Mouse (Mus musculus): Measurements from ENCODE around the gene Smagp.
A peak's percentile ranks its signal among the peaks of the same experiment; 100 is the strongest.
"Not testable (repeated sequence)": the region's sequence is repeated elsewhere in the genome, so short reads cannot be mapped to it uniquely, and the experiment has no call there.

Gene Smagp

DNA sequence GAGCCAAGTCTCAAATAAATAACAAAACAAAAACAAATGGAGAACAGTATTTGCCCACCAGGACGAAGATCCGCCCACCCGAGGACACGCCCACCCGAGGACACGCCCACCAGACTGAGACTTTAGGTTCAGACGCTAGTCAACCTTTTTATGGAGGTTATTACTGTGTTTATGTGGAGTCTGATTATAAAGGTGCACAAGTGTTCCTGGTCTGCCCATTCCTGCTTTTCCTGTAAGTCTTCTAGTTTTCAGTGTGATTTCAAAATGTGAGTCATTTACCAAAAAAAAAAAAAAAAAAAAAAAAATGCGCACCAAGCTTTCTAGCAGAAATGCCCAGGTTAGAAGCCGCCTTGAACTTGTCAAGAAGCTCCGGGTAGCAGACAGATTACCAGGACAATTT is 9.5 kb downstream of the Smagp start:
- DNase-seq (ENCODE audit: low read depth, low spot score), result peak; percentile 75

DNA sequence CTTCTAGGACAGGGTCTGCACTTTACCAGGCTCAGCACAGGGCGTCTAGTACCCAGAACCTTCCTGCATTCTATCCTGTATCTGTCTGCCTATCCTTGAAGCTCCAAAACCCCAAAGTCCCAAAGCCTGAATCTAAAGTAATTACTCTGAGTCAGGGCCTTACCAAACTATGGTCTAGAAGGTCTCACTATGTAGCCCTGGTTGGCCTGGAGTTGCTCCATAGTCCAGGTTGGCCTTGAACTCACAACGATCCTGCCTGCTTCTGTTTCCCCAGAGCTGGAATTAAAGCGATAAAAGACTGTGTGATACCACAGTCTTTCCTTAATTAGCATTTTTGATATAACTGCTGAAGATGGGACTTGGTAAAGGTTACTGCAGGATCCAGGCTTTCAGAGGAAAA is 12.3 kb downstream of the Smagp start:
- DNase-seq (ENCODE audit: low read depth, low spot score), result no peak

DNA sequence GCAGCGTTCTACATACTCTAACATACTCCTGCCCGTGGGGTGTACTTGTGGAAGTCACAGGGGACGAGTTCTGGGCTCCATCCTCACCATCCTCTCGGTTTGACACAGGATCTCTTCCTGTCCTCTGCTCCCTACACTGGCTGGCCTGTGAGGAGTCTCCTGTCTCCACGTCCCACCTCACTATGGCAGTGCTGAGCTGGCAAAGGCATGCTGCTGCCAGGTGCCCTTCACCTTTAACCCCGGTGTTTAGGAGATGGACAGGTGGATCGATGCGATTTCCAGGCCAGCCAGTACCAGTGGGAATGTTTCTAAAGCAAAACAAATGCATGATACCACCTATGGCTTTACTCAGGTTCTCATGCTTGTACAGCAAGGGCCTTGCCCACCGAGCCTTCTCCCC is 13.0 kb downstream of the Smagp start:
- DNase-seq (ENCODE audit: low read depth, low spot score), result no peak

DNA sequence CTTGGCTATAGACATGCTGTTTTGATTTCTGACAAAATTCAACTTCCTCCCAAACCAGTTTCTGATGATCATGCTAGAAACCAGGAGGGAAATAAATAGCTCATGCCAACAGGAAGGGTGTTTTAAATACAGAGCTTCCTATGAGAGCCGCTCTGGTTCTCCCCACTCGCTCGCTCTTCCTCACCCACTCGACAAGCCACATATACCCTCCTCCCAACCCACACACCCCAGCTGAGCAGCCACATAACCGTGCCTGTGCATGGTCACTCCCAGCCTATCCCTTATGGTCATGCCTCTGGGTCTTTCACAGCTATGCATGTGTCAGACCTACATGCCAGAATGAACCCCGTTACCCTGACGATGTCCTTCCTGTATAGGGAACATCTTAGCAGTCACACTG is 14.6 kb downstream of the Smagp start:
- no peak for DNase-seq (ENCODE audit: low read depth, low spot score)

DNA sequence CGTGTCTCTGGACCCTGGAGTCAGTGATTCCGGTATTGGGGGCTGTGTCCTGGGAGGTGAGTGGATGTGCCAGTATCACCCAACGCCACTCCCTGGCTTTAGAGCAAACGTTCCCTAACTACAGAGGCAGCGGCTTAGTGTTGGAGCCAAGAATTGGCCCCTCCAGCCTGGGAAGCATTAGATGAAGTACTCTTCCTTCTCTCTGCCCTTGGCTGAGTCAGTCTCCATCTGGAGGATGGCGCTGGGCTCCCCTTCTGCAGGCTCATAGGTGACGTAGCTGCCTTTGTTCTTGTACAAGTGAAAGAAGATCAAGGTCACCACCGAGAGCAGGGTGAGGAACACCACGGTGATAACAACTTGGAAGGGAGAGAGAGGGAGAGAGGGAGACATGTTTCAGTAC is 15.1 kb downstream of the Smagp start:
- DNase-seq (ENCODE audit: low read depth, low spot score), result not testable (repeated sequence)

DNA sequence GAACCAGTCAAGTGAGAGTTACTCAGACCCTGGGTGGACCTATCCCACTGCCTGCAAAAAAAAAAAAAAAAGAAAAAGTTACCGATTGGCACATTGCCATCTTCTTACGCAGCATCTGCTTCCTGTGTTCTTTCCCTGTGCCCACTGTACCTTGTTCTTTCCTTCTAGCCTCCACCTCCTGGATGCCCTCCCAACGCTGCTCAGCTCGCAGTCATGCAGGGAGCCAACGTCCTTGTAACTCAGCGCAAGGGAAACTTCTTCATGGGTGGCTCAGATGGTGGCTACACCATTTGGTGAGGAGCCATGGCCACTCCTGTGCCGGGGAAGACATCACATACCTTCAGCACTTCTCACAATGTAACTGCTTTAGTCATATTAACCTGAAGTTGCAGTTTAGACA is 17.5 kb downstream of the Smagp start:
- DNase-seq (ENCODE audit: low read depth, low spot score), result no peak

DNA sequence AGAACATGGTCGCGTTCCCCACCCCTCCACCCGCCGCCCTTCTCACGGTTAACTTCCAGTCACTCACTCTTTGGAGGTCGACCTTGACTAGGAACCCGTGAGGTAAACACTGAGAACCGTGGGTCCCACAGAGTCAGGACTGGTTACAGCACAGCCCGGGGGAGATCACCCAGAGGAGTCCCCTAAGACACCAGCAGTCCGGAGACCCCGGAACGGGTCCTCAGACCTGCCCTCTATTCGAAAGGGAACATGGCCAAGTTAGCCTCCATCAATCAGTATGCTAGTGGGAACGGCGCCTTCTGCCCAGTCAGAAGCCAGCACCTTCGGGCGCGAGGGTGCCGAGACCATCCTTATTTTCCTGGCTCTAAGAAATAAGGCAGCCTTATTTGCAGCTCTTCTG is 20.5 kb downstream of the Smagp start:
- DNase-seq (ENCODE audit: low read depth, low spot score), result no peak

DNA sequence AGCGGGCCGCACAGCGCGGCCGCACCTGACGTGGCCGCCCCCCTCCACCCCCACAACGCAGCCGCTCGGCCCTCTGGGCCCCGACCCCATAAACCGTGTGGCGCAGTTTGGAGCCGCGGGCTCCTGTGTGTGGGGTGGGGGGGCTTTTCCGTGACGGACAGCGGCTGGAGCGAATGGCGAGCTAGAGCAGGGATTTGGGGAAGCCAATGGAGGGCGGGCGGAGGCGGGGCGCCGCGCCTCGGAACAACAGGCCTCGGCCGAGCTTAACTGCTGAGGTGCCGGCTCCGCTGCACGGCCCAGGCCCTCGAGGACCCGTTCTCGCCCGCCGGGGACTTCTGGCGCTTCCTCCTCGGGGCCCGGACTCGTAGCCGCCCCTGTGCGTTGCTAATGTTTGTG is 20.9 kb downstream of the Smagp start:
- DNase-seq (ENCODE audit: low read depth, low spot score), result peak; percentile 90

DNA sequence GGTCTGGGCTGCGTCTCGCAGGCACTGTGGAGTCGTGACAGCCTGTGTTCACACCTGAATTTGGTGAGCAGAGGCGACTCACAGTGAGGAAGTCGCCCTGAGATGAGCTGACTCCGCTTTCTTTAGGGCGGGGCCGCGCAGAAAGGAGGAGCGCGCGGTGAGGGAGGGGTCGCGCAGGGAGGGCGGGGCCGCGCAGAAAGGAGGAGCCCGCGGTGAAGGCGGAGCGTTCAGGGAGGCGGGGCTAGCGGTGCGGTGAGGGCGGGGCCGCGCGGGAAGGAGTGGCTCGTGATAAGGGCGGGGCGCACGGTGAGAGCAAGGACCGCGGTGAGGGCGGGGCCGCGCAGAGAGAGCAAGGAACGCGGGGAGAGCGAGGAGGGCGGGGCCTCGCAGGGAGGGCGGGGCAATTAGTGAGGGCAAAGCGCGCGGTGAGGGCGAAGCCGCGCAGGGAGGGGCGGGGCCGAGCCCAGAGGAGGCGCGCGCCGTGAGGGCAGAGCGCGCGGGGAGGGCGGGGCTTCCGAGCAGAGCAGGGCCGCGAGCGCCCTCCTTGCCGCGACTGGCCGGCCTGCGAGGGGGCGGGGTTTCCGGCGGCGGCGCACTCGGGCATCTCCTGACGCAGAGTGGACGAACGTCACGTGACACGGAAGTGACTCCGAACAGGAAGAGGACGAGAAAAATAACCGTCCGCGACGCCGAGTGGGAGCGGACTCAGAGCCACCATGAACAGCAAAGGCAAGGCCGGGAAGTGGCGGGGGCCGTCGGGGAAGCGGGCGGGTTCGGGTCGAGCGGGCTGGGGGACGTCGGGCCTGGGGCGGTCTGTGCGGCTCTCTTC is 21.5 kb downstream of the Smagp start, which contains the start of gene Dazap2:
TSS of gene Dazap2 (plus strand) at position 354 of the 829 bp plus-strand sequence.
- peak; percentile 98 for DNase-seq (ENCODE audit: low read depth, low spot score)

DNA sequence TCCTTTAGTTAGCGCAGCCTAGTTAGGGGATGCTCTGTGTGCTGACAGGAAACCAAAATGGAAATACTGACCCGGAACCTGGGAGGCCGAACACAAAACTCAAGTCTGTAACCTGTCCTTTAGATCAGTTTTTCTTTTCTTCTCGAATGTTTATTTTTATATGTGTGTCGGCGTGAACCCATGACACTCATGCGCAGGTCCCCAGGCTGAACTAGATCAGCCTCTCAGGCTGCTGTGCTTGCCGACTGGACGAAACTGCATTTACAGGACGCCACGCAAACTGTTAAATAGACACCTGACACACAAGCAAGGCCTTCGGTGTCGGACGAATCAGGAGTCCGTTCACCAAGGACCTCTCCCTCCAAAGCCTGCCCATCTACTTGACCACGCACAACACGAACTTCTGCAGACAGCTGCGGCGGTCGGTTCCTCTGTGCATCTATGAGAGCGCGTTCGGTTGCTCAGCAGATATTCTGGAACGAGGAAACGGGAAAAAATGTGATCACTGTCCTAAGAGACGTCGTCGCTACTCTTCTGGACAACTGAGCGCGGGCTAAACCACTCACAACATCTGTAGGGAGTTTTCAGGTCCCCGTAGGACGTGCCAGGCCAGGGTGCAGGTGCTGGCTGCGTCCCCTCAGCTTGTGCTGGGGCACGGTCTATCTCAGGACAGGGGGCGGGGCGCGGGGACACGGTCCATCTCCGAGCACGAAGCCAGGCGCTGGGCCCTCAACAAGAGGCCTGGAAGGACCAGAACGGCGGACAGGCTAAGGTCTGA is 22.3 kb downstream of the Smagp start:
- no peak for DNase-seq (ENCODE audit: low read depth, low spot score)

DNA sequence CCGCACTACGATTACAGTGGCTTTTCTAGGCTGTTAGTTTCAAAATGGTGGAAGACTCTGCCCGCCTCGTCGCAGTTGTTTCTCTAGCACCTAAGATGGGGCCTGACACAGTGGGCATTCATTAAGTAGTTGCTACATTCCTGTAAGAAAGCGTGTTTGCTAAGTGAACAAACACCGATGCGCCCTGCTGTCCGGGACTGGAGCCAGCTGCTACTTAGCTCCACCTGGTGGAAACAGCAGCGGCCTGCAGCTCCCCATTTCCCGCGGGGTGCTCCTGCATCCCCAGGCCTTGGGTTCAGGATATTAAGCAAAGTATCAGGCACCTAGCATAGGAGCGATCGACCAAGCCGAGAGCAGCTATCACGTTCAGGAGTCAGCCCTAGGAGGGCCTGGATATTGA is 23.2 kb downstream of the Smagp start:
- DNase-seq (ENCODE audit: low read depth, low spot score), result peak; percentile 90

DNA sequence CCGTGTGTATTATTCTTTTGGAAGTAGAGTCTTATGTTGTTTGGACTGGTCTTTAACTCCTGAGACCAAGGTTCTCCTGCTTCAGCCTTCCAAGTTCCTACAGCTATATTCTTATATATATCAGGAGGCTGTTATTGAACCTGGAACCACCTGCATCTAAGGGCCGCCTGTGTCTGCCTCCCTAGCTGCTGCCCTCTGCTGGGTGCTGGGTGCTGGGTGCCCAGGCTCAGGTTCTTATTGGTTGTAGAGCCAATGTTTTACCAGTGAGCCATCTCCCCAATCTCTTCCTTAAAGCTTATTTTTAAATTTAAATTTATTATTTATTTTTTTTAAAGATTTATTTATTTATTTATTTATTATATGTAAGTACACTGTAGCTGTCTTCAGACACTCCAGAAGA is 24.3 kb downstream of the Smagp start:
- DNase-seq (ENCODE audit: low read depth, low spot score), result peak; percentile 53

DNA sequence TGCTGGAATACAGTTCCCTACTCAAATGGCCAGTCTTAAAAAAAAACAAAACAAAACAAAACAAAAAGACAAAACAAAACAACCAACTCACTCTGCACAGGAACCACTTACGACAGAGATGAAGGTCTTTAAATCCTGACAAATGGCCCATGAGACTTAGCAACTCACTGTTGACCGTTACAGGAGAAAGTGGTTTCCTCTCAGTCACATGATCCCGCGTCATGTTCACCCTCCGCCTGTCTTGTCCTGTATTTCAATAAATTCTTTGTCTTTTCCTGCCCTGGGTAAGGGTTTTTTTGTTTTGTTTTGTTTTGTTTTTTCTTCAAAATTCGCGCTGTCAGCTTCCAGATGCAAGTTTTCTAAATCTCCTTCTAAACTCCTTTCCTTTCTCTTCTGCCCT is 24.8 kb downstream of the Smagp start:
- DNase-seq (ENCODE audit: low read depth, low spot score), result no peak

DNA sequence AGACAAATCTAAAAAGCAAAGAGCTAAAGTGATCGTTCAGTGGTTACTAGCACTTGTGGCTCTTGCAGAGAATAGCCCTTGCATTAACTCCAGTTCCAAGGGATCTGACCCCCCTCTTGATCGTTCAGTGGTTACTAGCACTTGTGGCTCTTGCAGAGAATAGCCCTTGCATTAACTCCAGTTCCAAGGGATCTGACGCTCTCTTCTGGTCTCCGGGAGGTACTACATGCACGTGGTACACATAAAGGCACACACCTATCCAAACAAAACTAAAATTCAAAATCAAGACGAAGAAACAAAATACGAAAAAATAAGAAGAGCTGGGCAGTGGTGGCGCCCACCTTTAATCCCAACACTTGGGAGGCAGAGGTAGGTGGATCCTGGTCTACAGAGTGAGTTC is 30.1 kb downstream of the Smagp start:
- DNase-seq (ENCODE audit: low read depth, low spot score), result not testable (repeated sequence)

DNA sequence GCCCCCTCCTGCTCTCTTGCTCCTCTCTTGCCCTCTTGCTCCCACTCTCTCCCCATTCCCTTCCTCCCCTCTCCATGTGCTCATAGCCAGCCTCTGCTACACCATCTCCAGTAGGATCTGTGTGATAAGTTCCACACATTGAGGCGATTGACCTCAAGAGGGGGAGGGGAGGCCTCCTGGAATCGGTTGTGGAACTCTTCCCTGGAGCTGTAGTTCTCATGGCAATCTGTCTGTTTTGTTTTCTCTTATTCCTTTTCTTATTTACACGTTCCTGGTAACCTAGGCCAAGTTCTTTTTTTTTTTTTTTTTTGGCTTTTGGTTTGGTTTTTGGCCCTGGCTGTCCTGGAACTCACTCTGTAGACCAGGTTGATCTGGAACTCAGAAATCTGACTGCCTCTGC is 35.1 kb downstream of the Smagp start:
- no peak for DNase-seq (ENCODE audit: low read depth, low spot score)

DNA sequence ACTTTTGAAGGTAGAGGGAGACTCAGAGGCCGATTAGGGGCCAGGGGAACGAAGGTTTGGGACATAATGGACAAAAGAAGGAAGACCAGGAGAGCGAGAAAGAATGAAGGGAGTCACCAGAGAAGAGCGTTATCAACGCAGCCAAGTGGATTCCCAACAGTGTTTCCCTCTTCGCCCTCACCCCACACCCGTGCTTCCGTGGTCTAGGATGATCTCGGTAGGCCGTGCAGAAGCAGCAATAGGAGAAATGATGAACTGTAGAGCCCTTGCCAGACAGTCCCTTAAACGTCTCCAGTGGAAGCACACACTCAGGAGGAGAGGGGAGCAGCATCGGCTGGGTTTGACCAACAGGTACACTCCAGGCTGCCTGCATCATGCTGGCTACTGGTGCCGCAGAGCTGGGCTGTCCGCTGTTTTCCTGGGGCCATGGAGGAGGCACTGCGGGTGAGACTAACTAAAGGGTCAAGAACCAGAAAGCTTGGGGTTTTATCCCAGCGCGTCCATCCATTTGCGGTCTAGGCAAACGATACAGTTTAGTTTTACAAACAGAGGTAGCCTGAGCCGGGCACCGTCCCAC is 36.0 kb downstream of the Smagp start:
- no peak for DNase-seq (ENCODE audit: low read depth, low spot score)

DNA sequence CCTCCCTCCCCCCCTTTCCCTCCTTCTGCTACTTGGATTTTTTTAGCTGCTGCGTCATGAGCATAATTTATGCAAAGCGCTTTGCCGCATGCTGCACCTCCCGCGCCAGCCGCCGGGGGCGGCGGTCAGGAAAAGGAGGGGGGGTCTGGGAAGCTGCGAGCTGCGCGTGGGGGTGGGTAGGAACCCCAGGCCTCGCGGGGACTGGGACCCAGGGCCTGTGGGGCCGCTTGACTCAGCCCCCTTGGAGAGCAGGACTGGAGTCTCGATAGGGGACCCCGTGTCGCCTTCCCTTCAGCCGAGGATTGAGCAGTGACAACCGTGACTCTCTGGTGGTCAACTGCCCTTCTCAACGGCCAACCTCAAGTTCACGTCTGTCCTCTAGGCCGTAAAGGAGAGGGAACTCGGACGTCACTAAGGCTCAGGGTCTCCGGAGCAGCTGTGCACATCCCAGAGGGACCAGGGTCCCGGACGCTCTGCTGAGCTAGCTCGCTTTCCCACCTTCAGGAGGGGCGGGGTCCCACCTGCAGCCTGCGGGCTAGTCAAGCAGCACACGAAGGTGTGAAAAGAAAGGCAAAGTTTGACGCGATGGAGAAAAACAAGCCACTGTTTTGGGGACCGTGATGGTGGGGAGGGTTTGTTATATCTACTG is 36.6 kb downstream of the Smagp start:
- DNase-seq (ENCODE audit: low read depth, low spot score), result peak; percentile 71

DNA sequence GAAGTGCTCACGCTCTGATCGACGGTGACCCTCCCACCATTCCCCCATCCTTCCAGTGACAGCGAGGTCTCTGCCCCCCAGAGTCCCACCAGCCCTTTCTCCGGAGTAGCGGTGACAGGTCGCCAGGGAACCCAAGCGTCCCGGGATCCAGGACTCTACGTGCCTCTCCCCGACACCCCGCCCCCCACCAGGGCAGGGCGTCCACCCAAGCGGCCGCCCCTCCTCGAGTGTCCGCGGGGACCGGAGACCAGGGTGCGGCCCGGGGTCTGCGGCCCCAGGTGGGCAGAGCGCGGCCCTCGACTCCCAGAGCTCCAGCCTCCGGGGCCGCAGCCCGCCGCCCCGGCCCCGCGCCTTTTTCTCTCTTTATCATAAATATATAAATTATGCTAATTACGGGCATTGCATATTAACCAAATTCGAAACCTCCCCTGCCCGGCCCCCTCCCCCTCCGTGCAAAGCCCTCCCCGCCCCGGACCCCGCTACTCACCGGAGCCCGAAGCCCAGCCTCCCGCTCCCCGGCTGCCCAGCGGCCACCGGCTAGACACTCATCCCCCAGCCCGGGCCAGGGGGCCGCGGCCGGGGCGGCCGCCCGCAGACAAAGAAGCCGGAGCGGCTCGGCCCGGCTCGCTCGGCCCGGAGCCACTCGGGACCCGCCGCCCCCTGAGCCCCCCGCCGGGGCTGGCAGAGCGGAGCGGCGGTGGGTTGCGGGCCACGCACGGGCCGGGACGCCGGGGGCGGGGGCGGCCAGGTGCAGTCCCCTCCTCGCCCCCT is 37.3 kb downstream of the Smagp start, which contains the start of gene Pou6f1:
TSS of gene Pou6f1 (minus strand) at position 709 of the 771 bp plus-strand sequence.
- DNase-seq (ENCODE audit: low read depth, low spot score), result no peak

DNA sequence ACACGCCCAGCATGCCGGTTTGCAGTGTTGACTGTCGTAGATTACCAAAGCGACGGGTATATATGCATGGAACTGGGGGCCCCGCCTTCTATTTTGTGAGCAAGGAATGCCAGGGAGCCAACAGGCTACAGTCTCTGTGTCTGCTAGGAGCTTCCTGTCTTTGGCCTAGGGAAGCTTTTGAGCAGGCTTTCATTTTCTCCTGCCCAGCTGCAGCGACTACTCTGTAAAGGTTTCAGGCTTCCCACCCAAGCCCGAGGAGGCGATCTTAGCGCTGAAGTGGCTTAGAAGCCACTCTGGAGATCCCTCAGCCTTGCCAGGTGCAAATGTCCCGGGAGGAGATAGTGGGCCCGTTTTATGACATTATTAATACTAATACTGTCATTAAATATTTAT is 37.9 kb downstream of the Smagp start:
- DNase-seq (ENCODE audit: low read depth, low spot score), result peak; percentile 32

DNA sequence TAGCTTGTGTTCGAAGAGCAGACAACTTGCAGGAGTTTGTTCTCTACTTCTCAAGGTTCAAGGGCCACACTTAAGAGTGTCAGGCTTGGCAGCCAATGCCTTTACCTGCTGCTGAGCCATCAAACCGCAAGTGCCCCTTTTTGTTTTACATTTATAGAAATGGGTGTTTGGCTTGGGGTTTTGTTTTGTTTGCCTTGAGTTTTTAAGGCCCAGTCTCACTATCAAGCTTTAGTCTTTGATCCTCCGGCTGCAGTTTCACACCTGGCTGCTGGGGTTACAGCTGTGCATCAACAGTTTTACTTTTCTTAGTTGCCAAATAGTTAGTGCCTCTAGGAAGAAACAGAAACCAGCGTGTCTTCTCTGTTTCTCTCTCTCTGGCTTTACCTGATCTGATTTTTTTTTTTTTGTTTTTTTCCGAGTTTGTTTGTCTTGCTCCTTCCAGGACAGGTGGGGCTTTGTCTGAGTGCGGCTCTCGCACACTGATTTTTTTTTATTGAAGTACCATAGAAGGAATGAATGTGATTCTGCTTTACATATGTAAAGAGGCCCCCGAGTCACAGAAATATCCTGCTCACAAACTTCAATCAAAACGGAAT is 38.4 kb downstream of the Smagp start:
- DNase-seq (ENCODE audit: low read depth, low spot score), result no peak

DNA sequence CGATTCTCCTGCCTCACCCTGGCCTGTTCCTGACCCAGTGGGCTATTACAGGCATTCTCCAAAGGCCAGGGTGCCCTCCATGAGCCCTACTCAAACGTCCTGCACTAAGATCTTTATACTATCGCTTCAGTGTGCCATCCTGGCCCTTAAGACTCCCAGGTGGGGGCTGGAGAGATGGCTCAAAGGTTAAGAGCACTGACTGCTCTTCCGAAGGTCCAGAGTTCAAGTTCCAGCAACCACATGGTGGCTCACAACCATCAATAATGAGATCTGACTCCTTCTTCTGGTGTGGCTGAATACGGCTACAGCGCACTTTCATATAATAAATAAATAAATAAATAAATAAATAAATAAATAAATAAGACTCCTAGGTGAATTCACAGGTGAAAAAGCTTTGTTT is 43.9 kb downstream of the Smagp start:
- DNase-seq (ENCODE audit: low read depth, low spot score), result no peak

All from ES-CJ7 (cell line).